Mouse (Mus musculus) myocyte (in vitro differentiated cells): ENCODE results near the gene BC035044.

ENCODE experiments used
- E2F4 ChIP-seq: IDR thresholded peaks from one replicate; pipeline ENCODE4 v1.6.1; 2011; ENCODE audit warnings: mild to moderate bottlenecking, control low read depth, moderate library complexity; ENCODE audit not compliant: insufficient read depth
- POLR2A ChIP-seq: IDR thresholded peaks from one replicate; pipeline ENCODE4 v1.6.1; 2011; ENCODE audit warnings: low read depth, mild to moderate bottlenecking, control low read depth, moderate library complexity; ENCODE audit not compliant: insufficient read length
- TCF12 ChIP-seq: IDR thresholded peaks from one replicate; pipeline ENCODE4 v1.6.1; 2011; ENCODE audit warnings: mild to moderate bottlenecking, control low read depth; ENCODE audit not compliant: poor library complexity, insufficient read depth, severe bottlenecking
- USF1 ChIP-seq: IDR thresholded peaks from one replicate; pipeline ENCODE4 v1.6.1; 2011; ENCODE audit warnings: low read depth, mild to moderate bottlenecking, control low read depth, moderate library complexity

- TF ChIP-seq POLR2A: no peak
- no peak for TF ChIP-seq USF1
- TF ChIP-seq TCF12: no peak
- no peak for TF ChIP-seq E2F4
These were observed 18.9 kb downstream of the BC035044 start for GRCm38 (mm10) chr6:128871910-128872610.
